Mouse (Mus musculus): ENCODE measurements around the gene Ccl20. TPM values are rescaled to one million over a fixed set of nuclear protein-coding genes. Genes with fewer than 3 reads are reported as not detected.

Gene Ccl20
- total RNA-seq, 2 experiments from 2014 or later, result not detected

DNA sequence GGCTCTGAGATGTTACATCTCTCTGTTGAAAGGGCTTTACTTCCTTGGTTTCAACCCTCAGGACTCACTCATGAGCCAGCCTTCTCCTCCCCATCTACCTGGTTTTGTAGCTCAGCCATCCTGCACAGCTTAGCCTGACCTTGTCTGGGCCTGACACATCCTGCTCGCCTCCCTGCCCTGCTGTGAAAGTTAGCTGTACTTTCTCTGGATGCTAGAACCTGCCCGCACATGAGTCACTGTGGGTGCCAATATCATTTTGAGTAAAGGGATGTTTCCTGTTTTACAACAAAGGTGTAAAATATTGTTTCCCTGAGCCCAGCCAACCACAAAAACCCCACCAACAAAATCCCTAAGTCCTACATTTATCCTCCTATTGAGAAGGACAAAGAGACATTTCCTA, 6.6 kb downstream of the Ccl20 start:
- no peak for DNase-seq (ENCODE audit: extremely low spot score in 1 of 2, low spot score in 2 of 2)
- intact Hi-C loops (cut with DNase I), result no loop called here

DNA sequence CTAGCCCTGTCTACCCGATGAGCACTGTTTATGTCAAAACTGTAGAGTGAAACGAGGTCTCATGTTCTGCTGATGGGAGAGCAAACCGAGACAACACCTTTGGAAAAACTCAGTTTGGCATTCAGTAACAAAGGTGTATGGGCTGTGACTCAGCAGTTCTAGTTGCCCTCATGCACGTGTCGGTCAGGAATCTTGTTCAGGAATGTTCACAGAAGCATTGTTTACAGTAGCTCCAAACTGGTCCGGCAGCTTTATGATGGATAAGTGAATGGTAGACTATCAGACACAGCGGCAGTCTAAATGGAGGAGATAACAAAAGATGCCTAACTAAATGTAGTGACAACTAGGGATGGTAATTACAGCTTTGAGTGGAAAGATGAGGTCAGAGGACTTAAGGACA, 19.3 kb downstream of the Ccl20 start:
- DNase-seq (ENCODE audit: extremely low spot score in 1 of 2, low spot score in 2 of 2), result no peak
- intact Hi-C loops (cut with DNase I), result no loop called here

GRCm38 (mm10) chr1:83137847-83138246, 21.3 kb downstream of the Ccl20 start:
- intact Hi-C loops (cut with DNase I), result no loop called here

GRCm38 (mm10) chr1:83138721-83139120, 22.2 kb downstream of the Ccl20 start:
- no peak for DNase-seq (ENCODE audit: extremely low spot score in 1 of 2, low spot score in 2 of 2)
- intact Hi-C loops (cut with DNase I), result no loop called here

More at GRCm38 (mm10) chr1:83137847-83138246, 21.3 kb downstream of the Ccl20 start:
- no peak for DNase-seq (ENCODE audit: extremely low spot score in 1 of 2, low spot score in 2 of 2)

DNA sequence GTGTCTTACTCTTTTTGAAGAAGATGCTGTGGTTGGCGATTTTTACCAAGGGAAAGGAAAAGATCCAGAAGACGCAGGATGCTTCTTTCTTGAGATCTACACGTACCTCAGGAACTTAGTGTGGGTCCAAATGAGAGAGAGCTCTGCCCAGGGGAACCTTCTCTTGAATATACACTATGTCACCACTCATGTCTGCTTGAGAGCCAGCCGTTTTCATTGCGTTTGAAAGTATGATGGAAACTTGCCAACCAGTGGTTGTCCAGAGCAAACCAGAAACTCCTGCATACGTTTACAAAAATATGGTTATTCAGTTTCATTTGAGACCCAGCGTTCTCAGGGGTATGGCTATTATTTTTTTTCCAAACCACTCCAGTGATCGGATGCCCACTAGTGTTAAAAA, 24.9 kb downstream of the Ccl20 start:
- intact Hi-C loops (cut with DNase I), result no loop called here

DNA sequence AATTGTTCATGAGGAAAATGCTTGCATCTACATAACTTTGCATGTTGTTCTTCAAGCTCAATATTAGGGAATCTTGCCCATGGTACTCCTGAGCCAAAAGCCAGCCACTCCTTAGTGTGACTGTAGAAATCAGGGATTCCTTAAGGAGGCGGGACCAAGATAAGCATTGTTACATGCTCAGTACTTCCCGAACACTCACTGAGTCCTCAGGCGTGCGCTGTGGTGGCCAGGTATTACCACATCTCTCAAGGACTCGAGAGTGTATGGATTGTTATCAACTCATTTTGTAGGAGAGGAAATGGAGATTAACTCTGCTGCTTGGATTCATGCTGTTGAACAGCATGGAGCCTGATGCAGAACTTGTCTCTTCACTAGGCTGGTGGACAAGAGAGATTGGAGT, 25.5 kb downstream of the Ccl20 start:
- intact Hi-C loops (cut with DNase I), result no loop called here
- no peak for DNase-seq (ENCODE audit: extremely low spot score in 1 of 2, low spot score in 2 of 2)

More for the DNA sequence above, 24.9 kb downstream of the Ccl20 start:
- DNase-seq (ENCODE audit: extremely low spot score in 1 of 2, low spot score in 2 of 2), result no peak

GRCm38 (mm10) chr1:83146547-83146946, 30.0 kb downstream of the Ccl20 start:
- DNase-seq (ENCODE audit: extremely low spot score in 1 of 2, low spot score in 2 of 2), result no peak
- intact Hi-C loops (cut with DNase I), result no loop called here

- intact Hi-C loops (cut with DNase I), result no loop called here
- no peak for DNase-seq (ENCODE audit: extremely low spot score in 1 of 2, low spot score in 2 of 2)
These were observed 33.7 kb downstream of the Ccl20 start for GRCm38 (mm10) chr1:83150227-83150626.

DNA sequence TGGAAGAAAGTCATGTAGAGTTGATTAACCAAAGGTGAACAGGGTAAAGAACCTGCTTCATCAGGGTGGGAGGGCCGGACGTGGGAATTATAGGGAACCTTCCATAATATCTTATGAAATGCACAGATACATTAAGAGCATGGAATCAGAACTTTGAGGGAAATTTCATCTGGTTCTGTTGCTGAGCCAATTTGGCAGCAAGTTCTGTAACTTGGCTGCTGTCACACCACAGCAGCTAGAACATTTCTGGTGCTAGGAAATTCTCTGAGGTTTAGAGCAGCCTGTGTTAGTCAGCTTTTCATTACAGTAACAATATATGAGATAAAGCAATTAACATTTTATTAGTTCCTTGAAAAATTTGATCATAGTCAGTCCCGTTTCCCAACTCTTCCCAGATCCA, 36.4 kb downstream of the Ccl20 start:
- peak in 1 of 2 experiments; percentile 27 for DNase-seq (ENCODE audit: extremely low spot score in 1 of 2, low spot score in 2 of 2)
- intact Hi-C loops (cut with DNase I), result no loop called here

DNA sequence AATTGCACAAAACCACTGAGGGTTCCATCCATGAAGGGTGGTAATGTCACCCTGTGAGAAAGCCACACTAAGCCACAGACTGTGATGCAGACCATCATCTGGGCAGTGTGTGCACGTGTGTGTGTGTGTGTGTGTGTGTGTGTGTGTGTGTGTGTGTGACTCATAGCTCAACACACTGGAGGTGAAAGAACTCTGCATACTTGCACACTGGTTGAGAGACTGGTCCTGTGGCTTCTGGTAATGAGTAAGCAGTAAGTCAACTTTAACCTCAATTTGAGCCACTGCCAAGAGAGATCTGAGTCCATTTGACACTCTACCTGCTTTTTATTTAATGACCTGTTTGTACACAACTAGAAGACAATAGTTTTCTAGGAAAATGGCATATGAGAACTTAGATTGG, 40.3 kb downstream of the Ccl20 start:
- intact Hi-C loops (cut with DNase I), result no loop called here

GRCm38 (mm10) chr1:83159603-83160002, 43.0 kb downstream of the Ccl20 start, which contains the start of gene Daw1:
Daw1 (plus strand) TSS chr1:83159752.
- intact Hi-C loops (cut with DNase I), result no loop called here
- DNase-seq (ENCODE audit: extremely low spot score in 1 of 2, low spot score in 2 of 2), result peak; percentile 78 to 87

More for the DNA sequence above, 40.3 kb downstream of the Ccl20 start:
- no peak for DNase-seq (ENCODE audit: extremely low spot score in 1 of 2, low spot score in 2 of 2)

- intact Hi-C loops (cut with DNase I), result no loop called here
- DNase-seq (ENCODE audit: extremely low spot score in 1 of 2, low spot score in 2 of 2), result no peak
These were observed 45.1 kb downstream of the Ccl20 start for GRCm38 (mm10) chr1:83161658-83162057.

- intact Hi-C loops (cut with DNase I), result no loop called here
These were observed 47.5 kb downstream of the Ccl20 start for GRCm38 (mm10) chr1:83164027-83164426.

More at GRCm38 (mm10) chr1:83164027-83164426, 47.5 kb downstream of the Ccl20 start:
- DNase-seq (ENCODE audit: extremely low spot score in 1 of 2, low spot score in 2 of 2), result no peak

Other genes with a start within 250 kb of the Ccl20 start
- gene A030005L19Rik, start 203.4 kb upstream of the Ccl20 start, total RNA-seq (2021), result under 1 TPM; 0.47 to 0.73 TPM
- not detected for gene A030014E15Rik, start 191.8 kb upstream of the Ccl20 start, total RNA-seq (2021)
- gene Gm6217, start 185.4 kb upstream of the Ccl20 start, total RNA-seq (2021), result not detected
- not detected for gene A030003K21Rik, start 173.4 kb upstream of the Ccl20 start, total RNA-seq (2021)
- not detected for gene Gm7544, start 160.8 kb upstream of the Ccl20 start, total RNA-seq (2021)
- not detected for gene Gm47955, start 156.5 kb upstream of the Ccl20 start, total RNA-seq (2021)
- gene Gm47959, start 116.2 kb upstream of the Ccl20 start, total RNA-seq (2021), result not detected
- 1 to 10 TPM; 1.4 to 1.7 TPM for gene Slc19a3, start 78.3 kb upstream of the Ccl20 start, total RNA-seq (2021)
- gene Krtap28-10, start 74.3 kb upstream of the Ccl20 start, total RNA-seq (2021), result not detected
- not detected for gene Gm47969, start 71.8 kb upstream of the Ccl20 start, total RNA-seq (2021)
- gene A030005K14Rik, start 57.4 kb upstream of the Ccl20 start, total RNA-seq (2021), result not detected
- not detected for gene Krtap28-13, start 55.8 kb upstream of the Ccl20 start, total RNA-seq (2021)
- gene Daw1, start 43.0 kb downstream of the Ccl20 start, total RNA-seq (2021), result under 1 TPM in 1 of 2 experiments, not detected in 1; 0.41 TPM

Data from left cerebral cortex, postnatal 10 days (tissue).